Mouse (Mus musculus) 416B (cell line): ENCODE results near the gene Fbxw22.
"Not testable (repeated sequence)": the region's sequence is repeated elsewhere in the genome, so short reads cannot be mapped to it uniquely, and the experiment has no call there.

Source experiments
- DNase-seq: peaks from one replicate; pipeline ENCODE4 v3.0.0; 2011; ENCODE audit warnings: low read depth

Gene Fbxw22

GRCm38 (mm10) chr9:109404196-109404595 is at the start of gene Fbxw22:
TSS of gene Fbxw22 (minus strand) at chr9:109404296.
- DNase-seq, result not testable (repeated sequence)

- DNase-seq, result no peak
Observed at GRCm38 (mm10) chr9:109449040-109449439, 44.9 kb upstream of the Fbxw22 start, which contains the start of gene Fbxw16. TSS of gene Fbxw16 (minus strand) at chr9:109449140.

- no peak for DNase-seq
Observed at GRCm38 (mm10) chr9:109432956-109433355, 28.9 kb upstream of the Fbxw22 start.

- DNase-seq, result not testable (repeated sequence)
Observed at GRCm38 (mm10) chr9:109339559-109339958, 64.5 kb downstream of the Fbxw22 start, which contains the start of gene Fbxw28. TSS of gene Fbxw28 (minus strand) at chr9:109339659.
